In the genomic region with DNA sequence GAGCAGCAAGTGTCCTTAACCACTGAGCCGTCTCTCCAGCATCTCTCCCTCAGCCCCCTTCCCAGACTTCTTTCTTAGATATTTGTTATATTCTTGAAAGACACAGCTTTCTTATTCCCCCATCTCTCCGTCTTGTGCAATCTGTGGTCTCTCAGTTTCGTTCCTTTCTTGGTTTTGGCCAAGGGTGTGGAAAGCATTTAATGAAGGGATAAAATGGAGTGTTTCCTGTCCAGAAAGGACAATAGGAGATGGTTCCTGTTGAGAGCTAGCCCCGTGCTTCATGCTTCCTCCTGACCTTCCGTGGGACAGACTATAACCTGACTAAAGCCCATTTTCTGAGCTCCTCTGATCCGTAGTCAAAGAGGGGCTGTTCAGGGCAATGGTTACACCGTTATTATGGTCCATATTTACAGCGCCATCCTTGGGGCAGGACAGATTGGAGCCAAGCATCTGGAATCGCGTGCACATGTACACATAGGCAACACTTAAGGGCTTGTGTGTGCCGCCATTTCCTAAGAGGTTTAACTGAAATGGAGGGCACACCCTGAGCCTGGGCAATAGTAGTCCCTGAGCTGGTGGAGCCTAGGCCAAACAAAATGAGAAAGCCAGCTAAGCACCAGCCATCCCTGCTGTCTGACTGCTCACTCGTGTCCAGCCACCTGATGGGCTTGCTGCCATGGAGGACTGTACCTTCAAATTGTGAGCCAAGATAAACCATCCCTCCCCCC, we compare ENCODE assay signal across 20 mouse cellular contexts. TPM values are rescaled to one million over a fixed set of nuclear protein-coding genes. Genes with fewer than 3 reads are reported as not detected.
DNase-seq lines count a peak whose midpoint lies in the region; ATAC-seq and TF ChIP-seq lines count a peak whose summit lies in the region.
"Had no signal": no experiment of that assay in that cellular context is flagged by ENCODE, and none has a peak within 500 bp of the region (broad histone marks: within the 10 kb centered on the region; RNA-seq: fewer than 3 reads in every experiment).

No protein-coding gene starts in this region.

- WGBS in heart, embryonic 16.5 days: 73% methylated on average over 12 of the region's 12 CpGs
- 76% methylated on average over 12 of the region's 12 CpGs for WGBS in heart, embryonic 11.5 days (ENCODE audit: insufficient replicate concordance)
- WGBS in liver, adult 2 months: 76% methylated on average over 12 of the region's 12 CpGs
- 72% methylated on average over 12 of the region's 12 CpGs for WGBS in liver, embryonic 11.5 days

- H3K9ac ChIP-seq in heart, embryonic 16.5 days (ENCODE audit: low read length): no peak overlapping the region
- no peak overlapping the region for H3K9ac ChIP-seq in heart, embryonic 11.5 days (ENCODE audit: low read depth, low read length)
- no peak overlapping the region for H3K9ac ChIP-seq in liver, adult 2 months (ENCODE audit: low read depth, low read length)
- H3K9ac ChIP-seq in liver, embryonic 11.5 days (ENCODE audit: low read depth, low read length): no peak overlapping the region
- H3K9ac ChIP-seq: heart, embryonic 13.5 days; lung, embryonic 14.5 days; neural tube, embryonic 13.5 days had no signal

- H3K9me3 ChIP-seq in heart, embryonic 16.5 days (replicated peaks; ENCODE audit: control insufficient read depth, low read length): no peaks in the 10 kb centered on the region
- no peaks in the 10 kb centered on the region for H3K9me3 ChIP-seq in heart, embryonic 11.5 days (replicated peaks; ENCODE audit: control insufficient read depth, low read length)
- H3K9me3 ChIP-seq in liver, embryonic 11.5 days (ENCODE audit: control insufficient read depth, low read length): no peaks in the 10 kb centered on the region
- H3K9me3 ChIP-seq in E14TG2a.4 (ENCODE audit: low read length): no peaks in the 10 kb centered on the region
- H3K9me3 ChIP-seq: heart, embryonic 13.5 days; midbrain, embryonic 10.5 days; neural tube, embryonic 13.5 days had no signal

- no peaks in the 10 kb centered on the region for H3K4me1 ChIP-seq in heart, embryonic 16.5 days (ENCODE audit: control insufficient read depth, insufficient read depth, low read length)
- H3K4me1 ChIP-seq in heart, embryonic 11.5 days (ENCODE audit: control insufficient read depth, insufficient read depth, low read length): no peaks in the 10 kb centered on the region
- H3K4me1 ChIP-seq in liver, adult 2 months (ENCODE audit: control insufficient read depth, insufficient read depth, low read length): no peaks in the 10 kb centered on the region
- H3K4me1 ChIP-seq in liver, embryonic 11.5 days (replicated peaks; ENCODE audit: control insufficient read depth, insufficient read depth, low read length): peaks cover 10% of the 10 kb centered on the region
- peaks cover 68% of the 10 kb centered on the region for H3K4me1 ChIP-seq in E14TG2a.4 (replicated peaks; ENCODE audit: low read depth, low read length)
- H3K4me1 ChIP-seq: midbrain, embryonic 10.5 days; neural tube, embryonic 13.5 days had no signal

- no peak overlapping the region for H3K4me3 ChIP-seq in heart, embryonic 16.5 days (ENCODE audit: low read length)
- no peak overlapping the region for H3K4me3 ChIP-seq in heart, embryonic 11.5 days (ENCODE audit: low read depth, low read length)
- no peak overlapping the region for H3K4me3 ChIP-seq in liver, adult 2 months (ENCODE audit: insufficient read depth, low read depth, low read length)
- no peak overlapping the region for H3K4me3 ChIP-seq in liver, embryonic 11.5 days (ENCODE audit: low read depth, low read length)
- H3K4me3 ChIP-seq in E14TG2a.4 (replicated peaks; ENCODE audit: low read length): peak overlapping the region; percentile 11; the same call in 1 of the 2 replicates
- H3K4me3 ChIP-seq: heart, embryonic 13.5 days; midbrain, embryonic 10.5 days; neural tube, embryonic 13.5 days had no signal

- H3K36me3 ChIP-seq in heart, embryonic 16.5 days (ENCODE audit: control insufficient read depth, insufficient read depth): peaks cover 13% of the 10 kb centered on the region
- peaks cover 17% of the 10 kb centered on the region for H3K36me3 ChIP-seq in heart, embryonic 11.5 days (ENCODE audit: control insufficient read depth, insufficient read depth, low read length)
- H3K36me3 ChIP-seq in liver, adult 2 months (ENCODE audit: control insufficient read depth, insufficient read depth, low read length): peaks cover 5% of the 10 kb centered on the region; the same call in 1 of the 2 replicates
- H3K36me3 ChIP-seq in liver, embryonic 11.5 days (ENCODE audit: control insufficient read depth, insufficient read depth, low read length): peaks cover 10% of the 10 kb centered on the region; the same call in 1 of the 2 replicates
- H3K36me3 ChIP-seq in E14TG2a.4 (ENCODE audit: insufficient read depth, low read length): peaks cover 31% of the 10 kb centered on the region

- no peaks in the 10 kb centered on the region for H3K79me2 ChIP-seq in liver, adult 2 months (ENCODE audit: control insufficient read depth, insufficient read depth, low read length)

- TF ChIP-seq CTCF in liver, adult 2 months (IDR thresholded peaks at IDR 0.05; ENCODE audit: low read depth, low read length): no peak
- no peak for TF ChIP-seq CTCF in E14TG2a.4 (conservative IDR thresholded peaks at IDR 0.05; ENCODE audit: low read length)

- H3K27ac ChIP-seq in heart, embryonic 16.5 days (ENCODE audit: low read length): no peak overlapping the region
- H3K27ac ChIP-seq in heart, embryonic 11.5 days (ENCODE audit: low read depth, low read length): no peak overlapping the region
- H3K27ac ChIP-seq in liver, adult 2 months (replicated peaks; ENCODE audit: insufficient read depth, low read depth, low read length): no peak overlapping the region
- H3K27ac ChIP-seq in liver, embryonic 11.5 days (ENCODE audit: low read depth, low read length): no peak overlapping the region
- H3K27ac ChIP-seq: heart, embryonic 13.5 days; midbrain, embryonic 10.5 days; neural tube, embryonic 13.5 days had no signal

- no peaks in the 10 kb centered on the region for H3K27me3 ChIP-seq in heart, embryonic 16.5 days (ENCODE audit: control insufficient read depth, insufficient read depth, low read length)
- H3K27me3 ChIP-seq in heart, embryonic 11.5 days (ENCODE audit: control insufficient read depth, insufficient read depth, low read length): no peaks in the 10 kb centered on the region
- no peaks in the 10 kb centered on the region for H3K27me3 ChIP-seq in liver, adult 2 months (ENCODE audit: control insufficient read depth, insufficient read depth, low read length)
- no peaks in the 10 kb centered on the region for H3K27me3 ChIP-seq in liver, embryonic 11.5 days (replicated peaks; ENCODE audit: control insufficient read depth, insufficient read depth, low read length)
- no peaks in the 10 kb centered on the region for H3K27me3 ChIP-seq in E14TG2a.4 (ENCODE audit: insufficient read depth, low read length)
- H3K27me3 ChIP-seq: heart, embryonic 13.5 days; neural tube, embryonic 13.5 days had no signal

- DNase-seq in liver, adult 2 months (ENCODE audit: extremely low read depth, low read depth, low spot score): peak; percentile 14
- DNase-seq in liver, embryonic 11.5 days (ENCODE audit: low spot score): no peak
- DNase-seq in natural killer cell, adult 2 months (ENCODE audit: low spot score in 2 of 2): no peak
- DNase-seq: adrenal gland, postnatal 10 days; cerebellum, adult 8-10 months; embryo, embryonic 11 days; gastrocnemius, postnatal 36 days; layer of hippocampus, adult 9-11 months; retina, postnatal 1 day; thymus, adult 18-20 months had no signal

- ATAC-seq in heart, embryonic 16.5 days (replicated peaks; ENCODE audit: extremely low read depth, insufficient read depth, low FRiP score): peak; percentile 49; the same call in 1 of the 2 replicates
- ATAC-seq in heart, embryonic 11.5 days (replicated peaks; ENCODE audit: insufficient number of reproducible peaks, low FRiP score, low TSS enrichment): no peak
- ATAC-seq in liver, embryonic 11.5 days (replicated peaks; ENCODE audit: low FRiP score): no peak
- ATAC-seq in common myeloid progenitor, adult 5-6 weeks (replicated peaks; ENCODE audit: low read depth, poor library complexity, severe bottlenecking): peak; percentile 27; the same call in 1 of the 2 replicates
- ATAC-seq: intestine, embryonic 16.5 days had no signal

- no peak for TF ChIP-seq POLR2A in liver, adult 2 months (IDR thresholded peaks at IDR 0.05; ENCODE audit: extremely low read depth, insufficient read depth, low read length)

- no peak overlapping the region for H3K4me2 ChIP-seq in heart, embryonic 16.5 days (ENCODE audit: low read depth, low read length)
- no peak overlapping the region for H3K4me2 ChIP-seq in heart, embryonic 11.5 days
- H3K4me2 ChIP-seq in liver, embryonic 11.5 days: no peak overlapping the region
- H3K4me2 ChIP-seq: heart, embryonic 13.5 days; lung, embryonic 14.5 days; neural tube, embryonic 13.5 days had no signal

RNA-seq across cellular contexts. Expression of a gene that starts 47.8 kb away (rescaled TPM):
- polyA plus RNA-seq in heart, embryonic 16.5 days (2015; fragmentation: Nextera tagmentation; extraction: Ambion mirVana): 61.3 and 67.6 TPM in 2 replicates
- polyA plus RNA-seq in heart, embryonic 11.5 days (2014; fragmentation: Nextera tagmentation; extraction: Ambion mirVana): 85.8 and 93.7 TPM in 2 replicates
- 49.8 and 54.6 TPM in 2 replicates for total RNA-seq in liver, adult 2 months (2014; rRNA removed)
- polyA plus RNA-seq in liver, adult 2 months (2012; rRNA removed): 48.0 and 52.4 TPM in 2 replicates
- 93.0 and 107 TPM in 2 replicates for polyA plus RNA-seq in liver, embryonic 11.5 days (2014; fragmentation: Nextera tagmentation; extraction: Ambion mirVana)
- total RNA-seq in common myeloid progenitor, adult 5-6 weeks (2017): 98.9 and 99.8 TPM in 2 replicates

RNA-seq across cellular contexts. Expression of a gene that starts 48.2 kb away (rescaled TPM):
- polyA plus RNA-seq in heart, embryonic 16.5 days (2015; fragmentation: Nextera tagmentation; extraction: Ambion mirVana): 0.75 TPM in 1 of 2 replicates, not detected in the other
- polyA plus RNA-seq in heart, embryonic 11.5 days (2014; fragmentation: Nextera tagmentation; extraction: Ambion mirVana): not detected in 2 replicates
- not detected in 2 replicates for total RNA-seq in liver, adult 2 months (2014; rRNA removed)
- polyA plus RNA-seq in liver, adult 2 months (2012; rRNA removed): not detected in 2 replicates
- polyA plus RNA-seq in liver, embryonic 11.5 days (2014; fragmentation: Nextera tagmentation; extraction: Ambion mirVana): 0.58 and 1.3 TPM in 2 replicates
- 1.1 TPM in 1 of 2 replicates, not detected in the other for total RNA-seq in common myeloid progenitor, adult 5-6 weeks (2017)
- total RNA-seq: gastrocnemius, postnatal 36 days had no signal
- polyA plus RNA-seq: hindbrain, embryonic 11.5 days had no signal

Comparison
In these comparisons a context has a peak if more than half of its experiments do, and no peak if none do; other contexts are left out.
1. ATAC-seq: peak in heart, embryonic 16.5 days (single experiment) and common myeloid progenitor, adult 5-6 weeks (single experiment); none in heart, embryonic 11.5 days (single experiment) and liver, embryonic 11.5 days (single experiment).